ENCODE assay signal across 8 mouse cellular contexts in the genomic region with DNA sequence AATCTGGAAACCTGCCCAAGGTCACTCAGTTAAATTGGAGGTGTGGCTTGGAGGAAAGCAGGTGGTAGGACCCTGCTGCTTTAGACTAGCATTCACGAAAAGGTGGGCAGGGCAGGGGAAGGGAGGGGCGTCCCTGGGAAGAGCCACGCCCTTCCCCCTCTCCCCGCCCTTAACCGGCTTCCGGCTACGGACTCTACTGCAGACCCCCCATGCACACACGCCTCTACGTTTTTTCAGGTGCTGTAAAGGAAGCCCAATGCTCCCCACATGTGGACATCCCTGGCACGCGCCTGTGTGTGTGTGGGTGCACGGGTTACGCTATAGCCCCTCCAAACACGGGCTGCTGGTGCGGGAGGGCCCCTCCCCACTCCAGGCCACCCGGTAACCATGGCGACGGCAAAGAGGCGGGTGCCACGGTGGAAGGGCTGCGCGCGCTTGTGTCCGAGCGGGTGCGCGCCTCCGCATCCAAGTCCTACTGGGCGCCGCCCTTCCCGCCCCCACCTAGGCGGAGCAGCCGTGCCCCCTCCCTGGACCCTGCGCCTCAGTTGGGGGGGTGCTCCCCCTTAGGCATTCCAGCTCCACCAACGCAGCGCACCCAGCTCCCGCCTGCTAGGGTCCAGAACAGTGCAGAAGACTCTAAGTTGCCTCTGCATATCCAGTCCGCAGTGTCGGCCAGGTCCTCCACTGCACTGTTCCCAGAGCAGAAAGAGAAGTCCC. TPM values are rescaled to one million over a fixed set of nuclear protein-coding genes. Genes with fewer than 3 reads are reported as not detected.
A peak's percentile ranks its signal among the peaks of the same experiment; 100 is the strongest.
DNase-seq lines count a peak whose midpoint lies in the region; ATAC-seq and TF ChIP-seq lines count a peak whose summit lies in the region.

No protein-coding gene starts in this region.

- no peaks in the 10 kb centered on the region for H3K27me3 ChIP-seq in limb, embryonic 12.5 days
- H3K27me3 ChIP-seq in midbrain, embryonic 15.5 days (replicated peaks), result no peaks in the 10 kb centered on the region
- H3K27me3 ChIP-seq in stomach, postnatal 0 days (ENCODE audit: control insufficient read depth, insufficient read depth, low read length), result no peaks in the 10 kb centered on the region

- TF ChIP-seq EP300 in stomach, postnatal 0 days (optimal IDR thresholded peaks at IDR 0.05), result no peak

- peaks cover 66% of the 10 kb centered on the region for H3K36me3 ChIP-seq in limb, embryonic 12.5 days
- H3K36me3 ChIP-seq in midbrain, embryonic 15.5 days (replicated peaks), result no peaks in the 10 kb centered on the region
- peaks cover 10% of the 10 kb centered on the region for H3K36me3 ChIP-seq in stomach, postnatal 0 days (ENCODE audit: control insufficient read depth, insufficient read depth, low read length)

- WGBS in limb, embryonic 12.5 days, result under 1% methylated on average over 39 of the region's 39 CpGs
- WGBS in midbrain, embryonic 15.5 days, result under 1% methylated on average over 39 of the region's 39 CpGs
- WGBS in stomach, postnatal 0 days, result 2% methylated on average over 38 of the region's 39 CpGs

- H3K27ac ChIP-seq in limb, embryonic 12.5 days, result peak overlapping the region; percentile 72
- peak overlapping the region; percentile 72 for H3K27ac ChIP-seq in midbrain, embryonic 15.5 days
- peak overlapping the region; percentile 35; the same call in 1 of the 2 replicates for H3K27ac ChIP-seq in stomach, postnatal 0 days (replicated peaks)

- H3K9me3 ChIP-seq in limb, embryonic 12.5 days, result no peaks in the 10 kb centered on the region
- H3K9me3 ChIP-seq in midbrain, embryonic 15.5 days, result no peaks in the 10 kb centered on the region
- no peaks in the 10 kb centered on the region for H3K9me3 ChIP-seq in stomach, postnatal 0 days (ENCODE audit: control insufficient read depth, low read length)

- ATAC-seq in common myeloid progenitor, adult 5-6 weeks (replicated peaks; ENCODE audit: low read depth, poor library complexity, severe bottlenecking), result peak; percentile 62
- ATAC-seq in limb, embryonic 12.5 days (ENCODE audit: insufficient number of reproducible peaks, insufficient read depth, low FRiP score, low TSS enrichment, low read depth), result peak; percentile 62
- peak; percentile 76 for ATAC-seq in midbrain, embryonic 15.5 days (replicated peaks)
- ATAC-seq in stomach, postnatal 0 days (ENCODE audit: low FRiP score, low TSS enrichment), result peak; percentile 72

- peak overlapping the region; percentile 90 for H3K4me2 ChIP-seq in limb, embryonic 12.5 days
- peak overlapping the region; percentile 72 for H3K4me2 ChIP-seq in midbrain, embryonic 15.5 days
- peak overlapping the region; percentile 83 for H3K4me2 ChIP-seq in stomach, postnatal 0 days (replicated peaks; ENCODE audit: low read depth)

- peak overlapping the region; percentile 52 for H3K9ac ChIP-seq in limb, embryonic 12.5 days (replicated peaks)
- peak overlapping the region; percentile 41 for H3K9ac ChIP-seq in midbrain, embryonic 15.5 days
- H3K9ac ChIP-seq in stomach, postnatal 0 days (ENCODE audit: low read length), result peak overlapping the region; percentile 54

- DNase-seq in urinary bladder, postnatal 25 days (ENCODE audit: low spot score), result peak; percentile 55
- no peak for DNase-seq in urinary bladder, postnatal 36 days (ENCODE audit: low spot score in 2 of 2)
- DNase-seq in heart, adult 9 months (ENCODE audit: low spot score in 2 of 2), result peak; percentile 35 to 40
- DNase-seq in kidney, adult 8-10 months, result peak; percentile 52 to 76
- peak; percentile 74 for DNase-seq in stomach, postnatal 0 days (ENCODE audit: low spot score)

- H3K4me3 ChIP-seq in limb, embryonic 12.5 days (replicated peaks), result peak overlapping the region; percentile 53
- peak overlapping the region; percentile 47 for H3K4me3 ChIP-seq in midbrain, embryonic 15.5 days
- peak overlapping the region; percentile 47 for H3K4me3 ChIP-seq in stomach, postnatal 0 days (ENCODE audit: low read depth, low read length)

- peaks cover 59% of the 10 kb centered on the region for H3K4me1 ChIP-seq in limb, embryonic 12.5 days (replicated peaks)
- H3K4me1 ChIP-seq in midbrain, embryonic 15.5 days, result peaks cover 48% of the 10 kb centered on the region
- peaks cover 5% of the 10 kb centered on the region; the same call in 1 of the 2 replicates for H3K4me1 ChIP-seq in stomach, postnatal 0 days (replicated peaks; ENCODE audit: control insufficient read depth, insufficient read depth)

- no peak for TF ChIP-seq CTCF in stomach, postnatal 0 days (IDR thresholded peaks at IDR 0.05; ENCODE audit: low read depth)

RNA-seq across cellular contexts. Expression of gene Ptprf, which starts 30.5 kb away (rescaled TPM):
- 0.15 and 0.50 TPM in 2 replicates for total RNA-seq in common myeloid progenitor, adult 5-6 weeks (2017)
- polyA plus RNA-seq in limb, embryonic 12.5 days (2016; fragmentation: Nextera tagmentation; extraction: Ambion mirVana), result 69.6 and 72.2 TPM in 2 replicates
- 93.9 and 94.2 TPM in 2 replicates for polyA plus RNA-seq in midbrain, embryonic 15.5 days (2015; fragmentation: Nextera tagmentation; extraction: Ambion mirVana)
- 30.1 and 34.1 TPM in 2 replicates for polyA plus RNA-seq in stomach, postnatal 0 days (2015; fragmentation: Nextera tagmentation; extraction: Ambion mirVana)

Comparison
In these comparisons a context has a peak if more than half of its experiments do, and no peak if none do; other contexts are left out.
1. DNase-seq: peak in urinary bladder, postnatal 25 days (single experiment), heart, adult 9 months (2 of 2), kidney, adult 8-10 months (2 of 2) and stomach, postnatal 0 days (single experiment); none in urinary bladder, postnatal 36 days (0 of 2).
2. Peak in every context shown above with its lines, with median percentiles within 50 percentile points of each other: ATAC-seq, H3K27ac ChIP-seq, H3K4me2 ChIP-seq, H3K4me3 ChIP-seq and H3K9ac ChIP-seq.